Mouse (Mus musculus) spleen, postnatal 4 days (tissue): Measurements from ENCODE around the gene Cradd.
A peak's percentile ranks its signal among the peaks of the same experiment; 100 is the strongest.

Experiments
- DNase-seq, 2 experiments: peaks; one replicate each; pipeline ENCODE4 v3.0.0; 2022; ENCODE audit warnings: low spot score in 2 of 2

Gene Cradd

GRCm38 (mm10) chr10:95162691-95163374, 161.1 kb downstream of the Cradd start:
- no peak for DNase-seq

GRCm38 (mm10) chr10:95159675-95160256, 164.2 kb downstream of the Cradd start:
- DNase-seq, result no peak

GRCm38 (mm10) chr10:95156410-95156809, 167.5 kb downstream of the Cradd start:
- no peak for DNase-seq

GRCm38 (mm10) chr10:95154675-95155074, 169.3 kb downstream of the Cradd start:
- DNase-seq, result no peak

DNA sequence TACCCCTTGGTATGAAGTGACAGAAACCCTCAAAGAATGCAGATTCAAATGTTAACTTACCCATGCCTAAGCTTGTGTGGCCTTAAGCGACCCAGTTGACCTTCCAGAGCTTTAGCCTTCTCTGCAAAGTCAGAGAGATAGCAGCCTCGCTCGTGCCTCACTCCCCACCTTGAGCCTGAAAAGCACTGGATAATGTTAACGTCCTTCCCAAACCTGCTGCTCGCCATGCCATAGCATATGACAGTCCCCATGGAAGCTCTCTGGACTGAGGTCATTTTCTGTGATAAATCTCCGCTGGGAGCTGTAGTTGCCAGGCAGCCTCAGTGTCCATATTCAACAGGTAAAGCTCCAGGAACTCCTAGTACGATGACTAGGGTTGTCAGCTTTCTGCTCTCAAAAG, 170.7 kb downstream of the Cradd start:
- no peak for DNase-seq

DNA sequence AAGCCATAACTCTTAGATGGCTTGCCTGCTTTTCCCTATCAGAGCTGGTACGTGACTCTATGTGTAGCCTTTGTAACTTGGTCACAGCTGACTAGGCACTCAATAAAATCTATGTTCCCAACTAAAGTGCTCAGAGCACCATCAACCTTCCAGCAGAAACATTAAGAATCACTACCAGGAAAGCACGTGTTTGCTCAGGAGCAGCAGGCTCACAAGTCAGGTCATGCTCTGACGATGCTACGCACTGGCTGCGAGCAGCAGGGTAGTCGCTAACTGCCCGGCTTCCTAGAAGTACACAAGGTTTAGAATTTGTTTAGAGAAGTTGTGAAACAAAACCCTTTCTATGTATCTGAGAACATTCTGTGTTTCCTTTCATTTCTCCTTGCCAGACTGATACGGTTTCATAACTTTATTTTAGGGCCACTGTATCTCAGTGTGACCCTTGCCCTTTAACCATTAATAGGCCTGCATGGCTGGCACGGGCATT, 171.4 kb downstream of the Cradd start:
- DNase-seq, result no peak

DNA sequence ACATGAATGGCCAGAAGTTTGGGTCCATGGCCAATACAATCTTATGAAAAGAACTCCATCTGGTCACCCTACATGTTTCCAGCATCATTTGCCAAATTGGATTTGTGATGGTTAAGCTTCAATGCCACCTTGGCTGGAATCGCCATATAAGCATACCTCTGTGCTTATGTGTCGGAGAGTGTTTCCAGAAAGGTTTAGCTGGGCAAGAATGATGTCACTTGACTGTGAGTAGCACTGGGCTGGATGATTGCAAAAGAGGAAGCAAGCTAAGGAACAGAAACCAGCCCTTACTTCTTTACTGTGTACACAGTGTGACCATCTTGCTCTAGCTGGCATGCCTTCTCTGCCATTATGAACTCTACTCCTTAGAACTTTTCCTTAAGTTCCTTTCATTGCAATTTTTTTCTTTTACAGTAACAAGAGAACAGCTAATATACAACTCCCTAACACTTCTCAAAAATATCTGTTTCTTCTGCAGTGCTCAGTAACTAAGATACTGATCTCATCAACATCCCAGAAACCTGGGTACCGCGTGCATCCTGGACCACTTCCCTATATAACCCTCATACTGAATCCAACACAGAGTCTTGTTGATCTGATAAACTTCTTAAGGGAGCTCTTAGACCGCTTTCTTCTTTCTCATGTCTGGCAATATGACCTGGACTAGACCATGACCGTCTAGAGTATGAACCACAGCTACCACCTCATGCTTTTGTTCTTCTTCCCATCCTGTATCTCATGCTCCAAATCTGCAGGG, 172.7 kb downstream of the Cradd start:
- no peak for DNase-seq

- DNase-seq, result no peak
Measured at GRCm38 (mm10) chr10:95149666-95150065, 174.3 kb downstream of the Cradd start.

- DNase-seq, result no peak
Measured at GRCm38 (mm10) chr10:95148641-95149040, 175.3 kb downstream of the Cradd start.

GRCm38 (mm10) chr10:95147136-95147901, 176.6 kb downstream of the Cradd start:
- DNase-seq, result peak in 1 of 2 experiments; percentile 58

DNA sequence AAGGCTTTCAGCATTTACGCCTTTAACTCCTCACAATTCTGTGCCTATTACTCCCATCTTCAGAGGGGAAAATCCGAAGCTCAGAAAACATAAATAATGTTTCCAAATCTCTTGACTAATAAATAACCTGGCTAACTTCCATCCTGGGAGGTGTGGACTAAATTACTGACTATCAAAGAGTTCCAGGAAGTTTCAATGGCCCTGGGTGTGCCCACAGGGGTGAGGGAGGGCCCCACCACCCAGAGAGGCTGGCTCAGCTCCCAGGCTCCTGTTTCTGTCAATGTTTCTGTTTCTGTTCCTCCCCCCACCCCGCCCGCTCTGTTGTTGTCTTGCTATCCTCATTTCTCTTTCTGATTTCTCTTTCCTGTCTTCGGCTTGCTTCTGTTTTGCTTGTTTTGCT, 177.4 kb downstream of the Cradd start:
- DNase-seq, result no peak

- DNase-seq, result no peak
Measured at GRCm38 (mm10) chr10:95145204-95145926, 178.6 kb downstream of the Cradd start.

DNA sequence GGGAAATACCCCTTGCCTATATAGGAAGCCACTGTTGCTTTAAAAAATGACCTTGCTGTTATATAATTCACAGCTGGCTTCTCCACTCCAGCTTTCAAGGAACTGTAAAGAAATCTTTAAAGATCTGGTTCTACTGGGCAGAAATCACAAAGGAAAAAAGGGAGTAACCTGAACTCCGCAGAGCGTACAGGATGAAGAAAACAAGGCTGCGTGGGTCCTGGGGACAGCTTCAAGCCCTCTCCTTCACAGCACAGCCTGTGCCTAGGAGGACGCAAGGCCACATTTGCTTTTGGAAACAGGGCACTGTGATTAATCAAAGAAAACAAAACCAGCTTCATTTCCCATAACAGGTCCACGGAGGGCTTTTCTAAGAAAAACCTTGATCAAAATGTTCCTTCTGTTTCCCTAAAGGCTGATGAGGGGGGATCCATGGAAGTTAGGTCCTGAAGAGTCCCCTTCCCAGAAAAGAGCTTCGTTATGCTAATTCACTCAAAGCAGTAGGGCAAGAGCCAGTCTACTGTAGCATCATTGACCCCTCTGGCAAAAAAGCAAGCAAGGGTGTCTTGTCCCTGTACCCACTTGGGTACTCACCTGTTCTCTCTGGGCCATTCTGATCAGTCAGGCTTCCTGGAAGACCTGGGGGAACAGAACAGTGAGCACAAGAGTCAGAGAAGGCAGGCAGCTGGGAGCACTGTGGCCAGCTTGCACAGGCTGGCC, 179.4 kb downstream of the Cradd start:
- DNase-seq, result no peak

DNA sequence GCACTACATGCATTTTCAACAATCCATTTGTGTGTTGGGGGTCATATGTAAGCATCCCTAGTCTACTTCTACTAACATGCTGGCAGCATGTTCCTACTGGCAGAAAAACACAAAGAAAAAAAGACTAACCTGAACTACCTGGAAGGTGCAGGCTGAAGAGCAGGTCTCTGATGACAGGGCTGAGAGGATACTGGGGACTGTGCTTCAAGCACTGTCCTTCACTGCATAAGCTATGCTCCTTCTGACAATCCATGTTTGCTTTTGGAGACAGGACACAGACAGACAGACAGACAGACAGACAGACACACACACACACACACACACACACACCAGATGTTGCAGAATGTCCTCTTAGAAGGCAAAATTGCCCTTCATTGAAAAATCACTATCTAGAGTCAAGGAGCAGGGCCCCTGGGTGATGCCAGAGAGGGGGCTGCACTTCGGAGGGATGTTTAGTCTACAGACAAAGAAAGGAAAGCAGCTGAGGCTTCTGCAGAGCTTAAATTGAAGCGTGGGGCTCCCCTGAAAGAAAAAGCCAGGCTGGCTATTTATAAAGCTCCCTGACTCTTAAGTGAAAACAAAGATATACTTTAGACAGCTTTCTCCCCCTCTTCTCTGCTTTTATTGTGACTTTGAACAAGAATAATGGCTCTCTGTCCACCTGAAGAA, 180.4 kb downstream of the Cradd start:
- DNase-seq, result no peak

DNA sequence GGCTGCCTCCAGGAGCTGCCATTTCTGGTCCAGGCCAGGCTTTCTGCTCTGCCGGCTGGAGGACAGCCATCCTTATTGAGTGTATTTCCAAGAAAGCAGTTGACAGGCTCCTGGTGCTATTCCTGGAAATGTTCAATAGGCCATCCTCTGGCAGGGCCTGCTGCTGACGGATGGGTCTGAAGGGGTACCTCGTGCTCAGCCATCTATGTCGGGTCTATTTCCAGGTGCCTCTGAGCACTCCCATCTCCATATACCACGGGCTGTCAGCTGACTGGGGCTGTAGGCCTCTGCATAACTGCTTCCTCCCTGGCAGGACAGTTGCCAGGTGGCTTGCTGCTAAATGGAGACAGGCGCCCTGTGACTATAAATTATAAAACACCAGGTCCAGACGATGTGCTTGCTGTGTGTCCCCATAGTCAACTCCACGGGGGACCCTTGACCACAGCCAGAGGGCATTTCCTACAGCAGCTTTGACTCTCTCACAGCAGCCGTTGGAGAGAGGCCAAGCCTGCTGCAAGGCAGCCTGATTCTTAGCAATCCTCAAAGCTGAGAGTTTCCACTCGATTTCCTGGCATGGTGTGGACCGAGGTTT, 181.0 kb downstream of the Cradd start:
- DNase-seq, result no peak

DNA sequence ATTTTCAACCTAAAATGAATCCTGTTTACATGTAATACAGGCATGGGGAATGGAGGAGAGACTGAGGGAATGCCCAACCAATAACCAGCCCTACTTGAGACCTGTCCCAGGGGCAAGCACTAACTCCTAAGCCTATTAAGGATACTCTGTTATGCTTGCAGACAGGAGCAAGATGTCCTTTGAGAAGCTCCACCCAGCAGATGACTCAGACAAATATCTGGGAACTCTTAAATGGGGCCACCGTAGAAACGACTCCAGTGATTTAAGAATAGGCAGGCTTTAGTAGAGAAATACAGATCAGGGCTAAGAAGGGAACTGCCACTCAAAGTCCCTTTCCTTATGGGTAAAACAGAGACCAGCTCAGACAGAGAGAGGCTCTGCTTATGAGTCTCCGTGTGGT, 182.9 kb downstream of the Cradd start:
- DNase-seq, result no peak

DNA sequence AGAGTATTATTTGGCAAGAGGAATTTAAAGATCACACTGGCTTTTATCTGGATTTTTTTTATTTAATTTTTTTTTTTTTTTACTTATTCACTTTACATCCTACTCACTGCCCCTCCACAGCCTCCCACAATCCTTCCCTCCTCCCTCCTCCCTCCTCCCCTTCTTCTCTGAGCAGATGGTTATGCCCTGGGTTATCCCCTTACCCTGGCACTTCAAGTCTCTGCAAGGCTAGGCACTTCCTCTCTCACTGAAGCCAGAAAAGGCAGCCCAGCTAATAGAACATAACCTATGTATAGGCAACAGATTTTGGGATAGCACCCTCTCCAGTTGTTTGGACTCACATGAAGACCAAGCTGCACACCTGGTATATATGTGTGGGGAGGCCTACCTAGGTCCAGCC, 183.7 kb downstream of the Cradd start:
- DNase-seq, result no peak

- DNase-seq, result no peak
Measured at GRCm38 (mm10) chr10:95139645-95140044, 184.3 kb downstream of the Cradd start.

GRCm38 (mm10) chr10:95133057-95133456, 190.9 kb downstream of the Cradd start:
- no peak for DNase-seq
